Mouse (Mus musculus) layer of hippocampus, postnatal 10 days (tissue): ENCODE results near the gene Slc6a20b. TPM values are rescaled to one million over a fixed set of nuclear protein-coding genes. Genes with fewer than 3 reads are reported as not detected.

Experiments used
- DNase-seq, 2 experiments: peaks; one replicate each; pipeline ENCODE4 v3.0.0; 2021; ENCODE audit warnings: low spot score in 2 of 2
- long read RNA-seq: library from polyadenylated mRNA; stranded (forward); transcript quantifications from one replicate; pipeline ENCODE4 v2.0.0, GENCODE M21; 2023
- total RNA-seq, 2 experiments: library from RNA; stranded (reverse); gene quantifications; 2 replicates each; pipeline ENCODE4 v1.2.3; 2021

Gene Slc6a20b
- under 1 TPM; 0.46 to 0.74 TPM for total RNA-seq
- long read RNA-seq, partial matches to known transcripts, result 1 of 1 reads
- long read RNA-seq, other reads (novel, unspliced or antisense), result 0 of 1 reads

DNA sequence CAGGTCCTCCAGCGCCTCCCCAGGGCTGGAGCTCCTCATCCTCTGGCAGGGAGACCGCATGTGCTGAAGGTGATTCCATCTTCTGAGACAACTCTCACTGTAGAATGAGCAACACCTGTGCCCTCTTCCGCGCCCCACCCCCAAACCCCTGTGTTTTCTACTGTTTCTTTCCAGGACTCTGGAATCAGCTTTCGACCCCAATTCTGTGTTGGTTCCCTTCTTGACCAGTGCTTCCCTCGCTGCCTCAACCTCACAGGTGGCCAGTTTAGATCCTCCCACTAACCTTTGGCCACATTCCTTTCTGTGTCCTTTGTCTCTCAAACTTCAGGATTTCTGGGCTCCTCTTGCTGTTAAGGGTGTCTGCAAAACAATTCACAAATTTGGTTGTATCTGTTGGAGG lies at the start of gene Slc6a20b:
Gene Slc6a20b, minus strand, starts transcription at position 285 of the 400 bp plus-strand sequence.
- DNase-seq, result no peak

DNA sequence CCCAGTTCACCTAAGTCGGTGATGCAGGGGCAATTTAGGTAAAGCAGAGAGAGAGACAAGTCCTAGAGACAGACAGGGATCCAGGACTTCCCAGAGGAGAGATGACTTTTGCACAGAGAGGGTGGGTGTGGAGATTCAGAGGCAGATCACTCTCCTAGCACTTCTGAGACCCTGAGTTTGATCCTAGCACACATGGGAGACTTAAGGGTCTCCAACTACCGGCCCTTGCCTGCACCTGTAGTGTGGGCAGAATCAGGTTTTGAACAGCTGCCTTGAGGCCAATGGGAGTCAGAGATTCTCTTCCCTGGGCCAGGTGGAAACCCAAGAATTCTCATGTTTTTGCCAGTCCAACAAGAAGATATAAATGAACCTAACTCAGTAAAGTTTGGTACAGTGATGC lies 46.8 kb upstream of the Slc6a20b start:
- DNase-seq, result no peak

DNA sequence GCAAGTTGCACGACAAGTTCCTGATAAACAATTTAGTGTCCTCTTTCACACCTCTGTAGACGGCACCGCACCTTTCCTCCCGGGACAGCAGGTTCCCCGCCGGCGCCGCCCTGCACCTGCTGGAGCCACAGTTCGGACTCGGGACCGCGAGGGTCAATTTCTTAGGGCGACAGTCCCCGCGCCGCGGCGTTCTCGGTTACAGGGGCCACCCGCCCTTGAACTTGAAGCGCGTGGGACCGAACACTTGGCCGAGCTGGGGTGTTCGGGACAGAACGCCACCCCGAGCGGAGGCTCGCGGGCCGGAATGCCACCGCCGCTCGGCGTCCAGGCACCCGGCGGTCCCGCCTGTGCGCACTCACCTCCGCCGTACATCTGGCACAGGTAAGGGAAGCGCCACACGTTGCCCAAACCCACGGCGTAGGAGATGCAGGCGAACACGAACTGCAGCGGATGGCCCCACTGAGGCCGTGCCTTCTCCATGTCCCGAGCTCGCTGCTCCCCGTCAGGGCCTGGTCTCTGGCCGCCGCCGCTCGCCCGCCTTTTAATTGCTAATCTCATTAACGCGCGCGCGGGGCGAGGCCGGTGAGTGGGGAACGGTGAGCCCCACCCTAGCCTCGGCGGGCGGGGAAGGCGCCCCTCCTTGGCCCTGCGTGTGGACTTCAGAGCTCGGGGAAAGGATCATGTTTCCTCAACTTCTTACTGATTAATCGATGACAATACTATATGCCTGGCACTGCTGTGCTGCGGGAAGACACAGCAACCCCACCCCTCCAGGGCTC lies 46.2 kb upstream of the Slc6a20b start, which contains the start of the genes Ccr9 and Slc6a20a:
Gene Ccr9, plus strand, starts transcription at position 113 of the 779 bp plus-strand sequence.
Gene Slc6a20a, minus strand, starts transcription at position 559 of the 779 bp plus-strand sequence.
- no peak for DNase-seq

DNA sequence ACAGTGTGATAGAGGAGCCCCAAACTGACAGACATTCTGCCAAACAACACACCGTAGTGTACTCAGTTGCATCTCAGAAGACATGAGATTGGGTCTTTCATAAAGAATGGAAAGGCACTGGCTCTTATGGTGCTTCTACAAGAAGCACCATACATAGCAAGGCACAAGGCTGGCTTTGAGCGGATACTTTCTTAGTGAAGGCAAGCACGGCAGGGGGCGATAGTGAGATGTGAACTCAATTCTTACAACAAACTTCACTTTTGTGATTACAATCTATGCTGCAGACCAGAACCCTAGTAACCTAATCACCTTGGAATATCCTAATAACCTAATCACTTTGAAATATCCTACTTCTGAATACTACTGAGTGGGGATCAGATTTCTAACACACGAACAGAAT lies 33.3 kb upstream of the Slc6a20b start:
- DNase-seq, result peak; percentile 32 to 41

DNA sequence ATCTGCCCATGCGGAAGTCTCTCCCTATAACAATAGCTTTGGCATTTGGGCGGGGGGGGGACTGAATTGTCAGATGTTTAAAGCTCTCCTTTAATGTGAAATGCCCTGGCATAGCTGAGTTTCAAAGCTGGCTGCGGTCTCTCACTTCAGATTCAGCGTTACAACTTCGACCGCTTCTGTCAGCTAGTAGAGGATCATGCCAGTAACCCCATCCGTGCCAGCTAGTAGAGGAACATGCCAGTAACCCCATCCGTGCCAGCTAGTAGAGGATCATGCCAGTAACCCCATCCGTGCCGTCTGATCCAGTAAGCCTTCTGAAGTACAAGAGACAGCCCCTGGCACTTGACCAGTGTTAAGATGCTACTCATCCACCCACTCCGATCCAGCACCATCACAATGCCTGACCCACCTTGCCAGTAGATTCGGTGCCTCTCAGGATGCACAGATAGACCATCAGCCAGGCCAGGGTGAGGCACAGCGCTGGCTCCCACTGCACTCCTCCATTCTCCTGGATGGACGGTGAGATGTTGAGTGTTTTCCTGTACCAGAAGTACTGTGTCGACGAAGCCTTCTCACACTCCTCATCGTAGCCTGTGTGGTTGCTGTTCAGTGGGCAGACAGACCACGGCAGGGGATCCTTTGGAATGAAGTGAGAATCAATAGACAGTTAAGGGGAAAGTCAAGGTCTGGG lies 27.8 kb upstream of the Slc6a20b start:
- peak in 1 of 2 experiments; percentile 26 for DNase-seq

DNA sequence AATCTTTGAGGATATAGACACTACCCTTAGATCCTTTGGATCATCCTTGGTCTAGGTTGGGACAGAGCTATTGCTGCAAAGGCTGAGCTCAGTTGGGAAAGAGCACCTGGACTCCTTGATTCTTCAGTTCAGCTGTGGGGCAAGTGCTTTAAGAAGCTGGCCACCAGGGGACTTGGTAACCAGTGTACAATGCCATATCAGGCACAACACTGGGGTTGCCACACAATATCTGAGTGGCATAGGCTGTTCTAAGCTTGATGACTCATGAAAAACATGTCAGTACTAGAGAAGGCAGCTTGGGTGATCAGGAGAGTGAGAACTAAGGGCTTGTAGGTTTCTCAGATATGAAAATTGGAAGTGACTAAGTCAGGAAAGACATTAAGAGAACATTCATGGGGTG lies 26.6 kb upstream of the Slc6a20b start:
- no peak for DNase-seq

DNA sequence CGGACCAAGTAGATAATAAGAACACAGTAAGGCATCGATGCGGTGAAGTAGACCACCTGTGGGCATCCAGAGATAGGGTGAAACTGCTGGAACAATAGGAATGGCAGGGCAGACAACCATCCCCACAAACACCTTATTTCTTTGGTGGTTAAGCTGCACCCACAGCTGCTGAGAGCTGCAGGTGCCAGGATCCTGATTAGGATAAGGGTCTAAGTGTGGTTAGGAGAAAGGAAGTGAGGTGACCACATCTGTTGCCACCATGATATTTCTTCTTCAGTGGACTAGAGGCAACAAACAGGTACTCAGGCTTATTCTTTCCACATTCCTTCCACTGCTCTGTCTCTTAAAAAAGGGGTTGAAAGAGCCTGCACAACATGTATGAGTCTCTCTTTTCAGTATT lies 25.1 kb upstream of the Slc6a20b start:
- no peak for DNase-seq

DNA sequence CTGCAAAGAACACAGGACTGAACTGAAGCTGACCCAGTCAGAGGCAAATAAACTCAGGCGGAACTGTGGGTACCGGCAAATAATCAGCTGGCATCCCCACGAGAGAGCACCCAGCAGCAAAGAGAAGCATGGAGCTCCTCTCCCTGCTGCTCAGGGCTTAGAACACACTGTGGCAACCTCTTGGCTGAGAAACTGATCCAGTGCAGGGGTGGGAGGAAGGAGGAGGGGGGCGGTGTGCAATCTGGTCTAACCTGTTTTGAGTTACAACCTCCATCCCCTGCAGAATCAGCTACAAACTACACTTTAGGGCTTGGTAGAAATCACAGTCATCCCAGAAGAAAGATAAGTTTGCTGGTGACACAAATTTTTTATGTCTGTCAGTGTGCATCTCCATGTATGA lies 19.0 kb upstream of the Slc6a20b start:
- no peak for DNase-seq

DNA sequence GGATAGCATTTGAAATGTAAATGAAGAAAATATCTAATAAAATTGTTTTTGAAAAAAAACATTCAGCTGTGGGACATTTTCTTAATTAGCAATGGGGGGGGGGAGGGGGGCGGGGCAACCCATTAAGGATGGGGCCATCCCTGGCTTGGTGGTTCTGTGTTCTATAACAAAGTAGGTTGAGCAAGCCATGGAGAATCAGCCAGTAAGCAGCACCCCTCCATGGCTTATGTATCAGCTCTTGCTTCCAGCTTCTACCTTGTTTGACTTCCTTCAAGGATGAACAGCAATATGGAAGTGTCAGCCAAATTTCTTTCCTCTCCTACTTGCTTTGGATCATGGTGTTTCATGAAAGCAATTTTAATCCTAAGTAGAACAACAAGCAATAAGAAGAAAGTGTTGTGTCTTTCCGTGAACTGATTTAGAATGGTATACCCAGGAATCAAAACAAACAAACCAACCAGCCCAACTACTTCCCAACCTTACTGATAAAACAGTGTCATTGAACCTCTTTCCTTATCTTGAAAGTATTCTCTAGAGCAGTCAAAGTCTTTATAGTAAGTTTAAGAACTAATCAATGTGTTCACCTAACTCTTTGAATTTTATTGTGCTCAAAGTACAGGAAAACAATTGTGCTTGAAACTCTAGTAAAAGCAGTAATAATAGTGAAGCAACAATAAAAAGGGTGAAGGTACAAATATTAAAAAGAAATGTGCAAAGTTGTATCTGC lies 17.6 kb upstream of the Slc6a20b start:
- DNase-seq, result no peak

DNA sequence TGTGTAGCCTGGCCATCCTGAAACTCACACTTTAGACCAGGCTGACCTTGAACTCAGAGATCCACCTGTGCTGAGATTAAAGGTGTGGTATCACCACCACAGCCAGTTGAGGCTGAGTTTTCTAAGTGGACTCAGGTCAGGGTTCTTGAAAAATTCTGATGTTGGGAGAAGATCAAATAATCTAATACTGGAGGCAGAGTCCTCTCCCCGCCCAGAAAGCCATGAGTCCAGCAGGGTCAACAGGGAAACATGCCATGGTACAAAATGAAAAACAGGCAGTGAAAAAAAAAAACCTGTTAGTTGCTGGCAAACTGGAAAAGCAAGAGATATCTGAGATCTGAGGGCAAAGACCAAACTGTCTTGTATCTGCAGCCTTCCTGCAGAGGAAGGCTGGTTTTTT lies 7.7 kb upstream of the Slc6a20b start:
- no peak for DNase-seq

DNA sequence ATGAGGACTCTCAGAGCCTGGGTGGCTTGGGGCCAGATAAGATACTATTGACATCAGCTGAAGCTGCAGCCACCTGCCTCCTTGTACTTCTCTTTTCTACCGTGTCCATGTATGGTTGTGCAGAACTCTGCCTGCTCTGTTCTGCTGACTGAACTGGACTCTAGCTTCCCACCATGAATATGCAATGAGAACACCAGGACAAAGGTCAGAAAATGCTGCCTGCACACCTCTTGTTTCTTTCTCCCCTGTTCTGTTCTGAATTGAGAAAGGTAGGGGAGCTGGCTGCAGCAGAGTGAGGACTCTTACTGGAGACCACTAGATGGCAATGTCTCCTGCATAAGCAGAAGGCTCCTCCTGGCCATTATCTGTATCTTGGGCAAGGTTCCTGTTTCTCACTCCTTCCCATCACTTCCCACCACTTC lies 6.3 kb upstream of the Slc6a20b start:
- peak in 1 of 2 experiments; percentile 35 for DNase-seq

DNA sequence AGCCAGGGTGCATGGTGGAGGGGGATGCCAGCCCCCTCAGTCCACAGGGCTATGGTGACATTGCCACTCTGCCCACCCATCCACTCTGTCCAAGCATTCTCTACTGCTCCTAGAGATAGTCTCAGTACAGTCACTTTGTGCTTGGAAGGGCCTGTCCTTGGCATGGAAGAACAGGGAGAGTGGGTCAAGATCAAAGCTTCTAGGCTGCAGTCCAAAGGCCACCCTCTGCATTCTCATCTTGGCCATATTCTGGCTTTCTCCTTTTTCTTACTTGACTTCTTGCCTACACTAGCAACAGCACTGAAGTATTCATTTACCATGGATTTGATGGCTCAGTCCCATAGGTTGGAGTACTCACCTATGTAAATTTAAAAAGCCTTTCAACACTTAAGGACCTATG lies 5.9 kb upstream of the Slc6a20b start:
- DNase-seq, result no peak

DNA sequence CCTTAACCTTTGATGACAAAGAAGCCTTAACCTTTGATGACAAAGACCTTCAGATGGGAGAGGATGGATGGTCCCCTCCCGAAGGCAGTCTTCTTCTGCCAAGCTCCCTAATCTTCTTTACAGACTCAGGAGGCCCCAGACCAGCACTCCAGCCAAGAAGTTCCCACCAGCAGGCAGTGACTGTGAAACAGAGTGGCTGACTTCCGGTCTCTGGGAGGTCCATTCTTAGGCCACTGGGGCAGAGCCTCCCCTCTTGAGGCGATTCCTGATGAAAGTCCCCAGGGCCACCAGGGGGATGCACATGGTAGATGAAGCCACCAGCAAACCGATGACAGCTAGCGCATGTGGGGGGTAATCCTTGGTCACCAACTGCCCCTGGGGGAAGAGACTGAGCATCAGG lies 4.4 kb upstream of the Slc6a20b start:
- no peak for DNase-seq

DNA sequence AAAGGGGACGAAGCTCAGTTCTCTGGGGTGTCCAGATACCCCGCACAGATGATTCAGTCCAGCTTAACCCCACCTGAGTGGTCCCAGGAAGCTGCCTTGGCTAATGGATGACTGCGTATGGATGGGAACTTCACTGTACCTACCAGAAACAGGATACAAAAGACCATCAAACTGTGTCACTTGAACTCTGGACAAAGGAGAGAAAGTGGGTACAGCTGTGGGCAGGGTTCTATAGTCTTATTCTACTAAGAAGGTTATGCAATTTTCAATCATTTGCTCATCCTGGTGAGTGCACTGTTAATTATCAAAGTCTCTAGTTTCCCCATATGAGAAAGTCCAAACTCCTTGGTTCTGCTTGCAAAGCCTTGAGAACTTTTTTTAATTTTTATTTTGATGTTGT lies 628 bp upstream of the Slc6a20b start:
- no peak for DNase-seq

DNA sequence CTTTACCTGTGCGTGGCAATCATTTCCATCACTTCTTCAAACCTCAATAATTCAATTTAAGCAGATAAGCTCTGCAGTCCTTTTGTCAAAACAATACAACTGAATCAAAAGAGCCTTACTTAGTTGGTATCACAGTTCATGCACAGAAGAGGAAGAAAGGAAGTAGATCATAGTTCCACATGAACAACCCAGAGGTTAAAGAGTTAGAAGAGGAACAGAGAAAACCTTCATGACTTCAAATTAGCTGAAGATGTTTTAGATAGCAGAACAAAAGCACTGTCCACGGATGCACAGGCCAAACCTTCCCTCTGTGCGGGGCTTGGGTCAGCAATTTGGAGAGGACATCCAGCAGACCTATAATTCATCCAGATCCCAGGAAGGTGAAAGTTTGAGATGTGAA lies 699 bp downstream of the Slc6a20b start:
- no peak for DNase-seq

DNA sequence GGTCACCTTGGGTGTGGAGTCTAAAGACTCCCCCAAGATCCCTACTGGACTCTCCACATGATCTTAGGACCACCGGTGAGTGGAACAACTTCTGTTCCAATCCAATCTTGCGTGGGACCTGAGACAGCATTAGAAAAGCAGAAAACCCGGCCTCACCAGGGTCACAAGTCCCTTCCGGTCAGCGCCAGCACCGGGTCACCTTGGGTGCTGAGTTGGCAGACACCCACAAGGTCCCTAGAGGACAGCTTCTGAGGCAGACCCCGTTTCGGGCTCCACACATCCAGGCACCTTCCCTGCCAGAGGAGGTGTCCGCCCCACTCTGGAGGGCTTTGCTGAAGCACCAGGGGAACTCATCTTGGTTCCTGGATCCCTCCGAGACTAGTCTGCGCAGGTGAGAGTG lies 6.5 kb downstream of the Slc6a20b start:
- DNase-seq, result no peak

DNA sequence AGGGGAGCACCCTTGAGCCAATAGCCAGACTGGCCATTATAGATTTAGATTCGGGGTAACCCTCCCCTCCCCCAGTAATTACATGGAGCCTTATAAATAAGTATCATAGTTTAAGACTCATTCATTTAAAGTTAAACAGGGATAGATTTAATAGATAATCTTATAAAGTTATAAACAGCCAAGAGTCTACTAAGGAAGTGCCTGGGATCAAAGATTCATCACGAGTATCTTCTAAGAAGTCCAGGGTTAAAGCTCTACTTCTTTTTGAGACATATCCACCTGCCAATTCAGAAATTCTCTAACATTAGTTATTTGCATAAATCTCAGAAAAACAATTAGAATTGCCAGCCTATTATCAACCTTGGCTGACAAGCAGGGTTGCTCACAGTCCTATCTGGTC lies 7.6 kb downstream of the Slc6a20b start:
- no peak for DNase-seq

DNA sequence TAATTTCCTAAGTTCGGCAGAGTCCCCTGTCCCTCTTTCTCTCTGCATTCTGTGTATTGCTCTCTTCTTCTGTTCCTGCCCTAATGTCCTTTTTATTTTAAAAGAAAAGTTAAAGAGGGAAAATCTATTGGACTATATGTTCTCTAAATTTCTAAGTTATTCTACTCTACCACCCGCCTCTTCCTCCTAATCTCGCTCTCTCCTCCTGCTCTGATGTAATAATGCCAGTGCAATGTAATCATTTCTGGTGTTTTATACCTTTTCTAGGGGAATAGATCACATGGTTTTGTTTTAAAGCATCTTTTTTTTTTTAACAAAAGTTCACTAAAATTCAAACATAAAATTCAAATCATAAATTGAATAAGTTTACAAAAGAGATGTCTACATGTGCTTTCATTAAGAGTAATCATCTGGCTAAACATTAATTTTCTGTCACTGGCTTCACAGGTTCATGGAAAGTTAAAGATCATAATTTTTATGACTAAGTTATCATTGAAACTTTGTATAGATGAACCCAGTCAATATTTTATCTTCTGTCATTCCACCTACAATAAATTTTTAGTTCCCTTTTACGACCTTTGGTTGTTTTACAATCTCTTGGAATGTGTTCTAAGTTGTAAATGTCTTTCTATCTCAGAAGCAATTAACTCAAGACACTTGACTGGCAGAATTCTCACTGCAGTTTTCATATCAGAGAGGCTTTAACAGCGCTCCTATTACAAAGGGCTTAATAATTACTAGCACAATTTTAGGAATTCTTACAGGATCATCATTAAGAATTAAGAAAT lies 11.9 kb downstream of the Slc6a20b start:
- no peak for DNase-seq

DNA sequence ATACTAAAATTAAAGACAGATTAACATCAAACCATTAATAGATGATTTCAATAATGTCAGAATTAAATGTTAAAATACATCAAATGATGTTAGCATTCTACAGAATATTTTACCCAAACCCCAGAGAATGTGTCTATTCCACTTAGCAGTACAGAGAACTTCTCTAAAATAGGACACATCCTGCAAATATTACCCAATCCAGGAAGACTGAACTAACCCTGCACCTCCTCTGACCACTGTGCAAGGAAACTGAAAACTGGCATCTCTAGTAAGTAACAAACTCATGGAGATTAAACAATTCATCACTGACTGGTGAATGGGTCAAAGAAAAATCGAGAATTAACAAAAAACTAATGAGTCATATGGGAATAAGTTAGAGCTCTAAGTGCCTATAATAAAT lies 30.8 kb downstream of the Slc6a20b start:
- no peak for DNase-seq

DNA sequence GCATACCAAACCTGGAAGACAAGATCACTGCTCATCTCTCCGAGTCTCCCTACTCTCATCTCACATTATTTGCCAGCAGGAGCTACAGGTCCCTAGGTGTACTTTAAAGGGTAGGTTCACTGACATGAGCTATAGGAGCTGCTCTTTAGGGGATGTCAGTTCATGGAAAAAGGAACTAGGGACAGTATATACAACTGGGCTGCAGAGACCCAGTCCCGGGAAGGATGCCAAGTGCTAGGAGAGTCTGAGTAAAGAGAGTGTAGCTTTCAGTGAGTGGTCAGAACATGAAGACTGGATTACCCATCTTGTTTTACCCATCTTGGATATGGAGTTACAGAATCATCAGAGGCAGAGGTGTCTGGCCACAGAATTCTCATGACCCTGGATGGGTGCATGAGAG lies 35.0 kb downstream of the Slc6a20b start:
- no peak for DNase-seq

DNA sequence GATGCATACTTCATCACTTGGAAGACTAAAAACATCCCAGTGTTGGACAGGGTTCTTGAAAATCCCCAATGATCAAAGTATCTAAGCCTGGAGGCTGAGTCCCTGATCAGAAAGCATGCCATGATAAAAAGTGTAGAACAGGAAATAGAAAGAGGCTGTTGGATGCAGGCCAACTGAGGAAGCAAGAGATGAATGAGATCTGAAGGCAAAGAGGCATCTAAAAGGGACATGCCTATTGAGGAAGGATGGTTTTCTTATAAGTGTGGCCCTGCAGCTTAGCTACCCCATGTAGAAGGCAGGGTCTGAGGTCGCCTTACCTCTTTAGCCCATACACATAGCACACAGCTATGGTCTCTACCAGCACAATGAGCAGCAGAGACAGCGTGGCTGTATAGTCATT lies 35.5 kb downstream of the Slc6a20b start:
- no peak for DNase-seq
